Mouse (Mus musculus) forebrain, embryonic 11.5 days (tissue): Measurements from ENCODE around the gene Ptpn13. TPM values are rescaled to one million over a fixed set of nuclear protein-coding genes. Genes with fewer than 3 reads are reported as not detected.

Experiments
- ATAC-seq: fragments of 200-750 bp; cut with Nextera tagmentation; replicated peaks from 2 replicates; pipeline ENCODE4 v1.8.0; 2017; ENCODE audit warnings: moderate TSS enrichment; ENCODE audit not compliant: low FRiP score
- DNase-seq: peaks from one replicate; pipeline ENCODE4 v3.0.0-alpha.2; 2017; ENCODE audit warnings: low spot score
- H3K27ac ChIP-seq: fragments of 300-500 bp; sonication (generic); 2 replicates; pipeline ENCODE4 v1.5.1; 2014; ENCODE audit warnings: low read depth, low read length
- H3K27me3 ChIP-seq: fragments of 300-500 bp; sonication (generic); 2 replicates; pipeline ENCODE4 v1.6.1; 2014; ENCODE audit warnings: mild to moderate bottlenecking, low read length, mixed read lengths; ENCODE audit not compliant: control insufficient read depth, insufficient read depth
- H3K36me3 ChIP-seq: fragments of 300-500 bp; sonication (generic); 2 replicates; pipeline ENCODE4 v1.6.1; 2014; ENCODE audit warnings: mild to moderate bottlenecking, low read length, moderate library complexity, mixed read lengths; ENCODE audit not compliant: control insufficient read depth, insufficient read depth
- H3K4me1 ChIP-seq: fragments of 300-500 bp; sonication (generic); replicated peaks from 2 replicates; pipeline ENCODE4 v1.6.1; 2014; ENCODE audit warnings: low read length, mixed read lengths; ENCODE audit not compliant: control insufficient read depth, insufficient read depth
- H3K4me2 ChIP-seq: fragments of 300-500 bp; sonication (generic); 2 replicates; pipeline ENCODE4 v1.6.1; 2014; ENCODE audit warnings: low read depth, mild to moderate bottlenecking, low read length, moderate library complexity, mixed read lengths; ENCODE audit not compliant: severe bottlenecking
- H3K4me3 ChIP-seq: fragments of 300-500 bp; sonication (generic); 2 replicates; pipeline ENCODE4 v1.5.1; 2014; ENCODE audit warnings: low read depth, low read length
- H3K9ac ChIP-seq: fragments of 300-500 bp; sonication (generic); 2 replicates; pipeline ENCODE4 v1.6.1; 2014; ENCODE audit warnings: low read length
- H3K9me3 ChIP-seq: fragments of 300-500 bp; sonication (generic); 2 replicates; pipeline ENCODE4 v1.6.1; 2016; ENCODE audit warnings: low read length, mixed read lengths; ENCODE audit not compliant: control insufficient read depth
- WGBS: fragments of 180-500 bp; shearing (Covaris S2); extraction: QIAGEN DNeasy Blood & Tissue Kit; methylation state at CpG from one replicate; pipeline ENCODE4 v1.1.7; 2014; 5-methylcytosine and 5-hydroxymethylcytosine counted together
- polyA plus RNA-seq: library from polyadenylated mRNA; unstranded; fragments of >200 nt; fragmentation: Nextera tagmentation; extraction: Ambion mirVana; gene quantifications from 2 replicates; pipeline ENCODE4 v1.2.1, GENCODE M21; 2014

The Ptpn13 gene
- polyA plus RNA-seq, 1 experiment from 2014 or later = 20.3 TPM

- H3K4me2 ChIP-seq = no peak overlapping the region
- DNase-seq = no peak
- H3K9ac ChIP-seq = no peak overlapping the region
- H3K4me1 ChIP-seq = peaks cover 2% of the 10 kb centered on the region; the same call in 1 of the 2 replicates
- WGBS = 69% methylated on average over 6 of the region's 6 CpGs
- no peaks in the 10 kb centered on the region for H3K27me3 ChIP-seq
- ATAC-seq = no peak
- no peaks in the 10 kb centered on the region for H3K9me3 ChIP-seq
- no peaks in the 10 kb centered on the region for H3K36me3 ChIP-seq
- no peak overlapping the region for H3K27ac ChIP-seq
- no peak overlapping the region for H3K4me3 ChIP-seq
Measured at GRCm38 (mm10) chr5:103499305-103499704, 74.3 kb downstream of the Ptpn13 start.

DNA sequence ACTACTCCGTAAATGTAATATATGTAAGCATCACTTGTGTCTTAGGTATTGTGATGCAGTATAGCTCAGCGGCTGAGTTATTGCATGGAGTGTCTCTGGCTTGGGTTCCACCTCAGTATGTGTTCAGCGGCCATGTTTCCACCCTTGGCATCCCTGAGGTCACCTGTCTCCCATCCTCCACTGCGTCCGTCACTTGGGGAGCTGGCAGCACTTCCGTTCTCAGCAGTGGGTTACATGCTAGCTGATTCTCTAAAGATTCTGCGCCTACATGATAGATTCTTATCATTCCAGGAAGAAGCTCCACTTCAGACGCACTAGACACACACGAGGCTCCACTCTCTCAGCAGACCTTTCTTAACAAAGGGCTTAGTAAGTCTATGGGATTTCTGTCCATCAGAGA, 76.1 kb downstream of the Ptpn13 start:
- Histone ChIP-seq H3K4me1 (peaks cover 2% of the 10 kb centered on the region; the same call in 1 of the 2 replicates), H3K4me3 (no peak overlapping the region), H3K4me2 (no peak overlapping the region), H3K27ac (no peak overlapping the region), H3K27me3 (no peaks in the 10 kb centered on the region), H3K36me3 (no peaks in the 10 kb centered on the region), H3K9me3 (no peaks in the 10 kb centered on the region), H3K9ac (no peak overlapping the region)
- WGBS = 92% methylated on average over 9 of the region's 9 CpGs
- ATAC-seq (no peak), DNase-seq (no peak)

DNA sequence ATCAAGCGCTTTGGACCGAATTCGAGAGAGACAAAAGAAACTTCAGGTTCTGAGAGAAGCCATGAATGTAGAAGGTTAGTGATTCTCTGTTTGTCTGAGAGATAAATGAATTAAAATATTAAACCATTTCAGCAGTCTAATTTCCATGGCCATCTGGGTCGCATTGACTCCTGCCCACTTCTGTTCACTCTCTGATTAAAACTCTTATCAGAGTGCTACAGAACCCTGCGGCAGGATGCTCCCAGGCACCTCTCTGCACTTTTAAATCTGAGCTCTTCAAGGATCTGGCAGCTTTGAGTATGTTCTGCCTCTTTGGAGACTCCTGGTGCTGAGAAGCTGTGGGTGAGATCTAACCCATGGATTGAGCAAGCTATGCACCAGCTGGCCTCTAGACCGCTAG, 76.8 kb downstream of the Ptpn13 start:
- H3K9ac ChIP-seq = no peak overlapping the region
- ATAC-seq = no peak
- H3K4me2 ChIP-seq = no peak overlapping the region
- H3K4me3 ChIP-seq = no peak overlapping the region
- no peaks in the 10 kb centered on the region for H3K4me1 ChIP-seq
- H3K36me3 ChIP-seq = no peaks in the 10 kb centered on the region
- no peaks in the 10 kb centered on the region for H3K27me3 ChIP-seq
- no peaks in the 10 kb centered on the region for H3K9me3 ChIP-seq
- no peak overlapping the region for H3K27ac ChIP-seq
- no peak for DNase-seq
- WGBS = 97% methylated on average over 6 of the region's 6 CpGs

- WGBS = 84% methylated on average over 9 of the region's 9 CpGs
- DNase-seq (no peak), ATAC-seq (no peak)
Measured at GRCm38 (mm10) chr5:103513162-103513561, 88.2 kb downstream of the Ptpn13 start.

GRCm38 (mm10) chr5:103514441-103514840, 89.4 kb downstream of the Ptpn13 start:
- no peaks in the 10 kb centered on the region for H3K36me3 ChIP-seq
- no peak overlapping the region for H3K9ac ChIP-seq
- H3K27ac ChIP-seq = no peak overlapping the region
- no peak for ATAC-seq
- no peak overlapping the region for H3K4me3 ChIP-seq
- no peaks in the 10 kb centered on the region for H3K9me3 ChIP-seq
- H3K4me1 ChIP-seq = no peaks in the 10 kb centered on the region
- H3K27me3 ChIP-seq = no peaks in the 10 kb centered on the region
- no peak for DNase-seq
- WGBS = 94% methylated on average over 7 of the region's 7 CpGs
- no peak overlapping the region for H3K4me2 ChIP-seq

More at GRCm38 (mm10) chr5:103513162-103513561, 88.2 kb downstream of the Ptpn13 start:
- no peaks in the 10 kb centered on the region for H3K4me1 ChIP-seq
- H3K27ac ChIP-seq = no peak overlapping the region
- H3K9me3 ChIP-seq = no peaks in the 10 kb centered on the region
- no peak overlapping the region for H3K9ac ChIP-seq
- H3K4me3 ChIP-seq = no peak overlapping the region
- H3K36me3 ChIP-seq = no peaks in the 10 kb centered on the region
- no peaks in the 10 kb centered on the region for H3K27me3 ChIP-seq
- H3K4me2 ChIP-seq = no peak overlapping the region

DNA sequence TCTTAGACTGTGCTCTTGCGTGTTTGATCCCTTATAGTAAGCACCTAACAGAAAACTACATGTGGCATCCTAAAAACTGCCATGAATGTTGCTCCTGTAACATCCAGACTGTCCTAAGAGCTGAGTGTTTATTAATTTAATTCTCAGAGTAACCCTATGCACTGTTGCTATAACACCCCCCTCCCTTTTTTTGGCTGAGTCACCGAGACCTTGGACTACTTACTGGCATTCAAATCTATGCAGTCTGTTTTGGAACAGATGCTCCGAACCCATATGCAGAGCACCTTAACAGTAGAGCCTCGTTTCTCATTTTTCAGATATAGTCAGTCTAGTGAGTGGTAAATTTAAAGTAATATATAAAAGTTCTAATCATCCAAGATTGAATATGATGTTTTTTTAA, 90.9 kb downstream of the Ptpn13 start:
- no peak overlapping the region for H3K27ac ChIP-seq
- H3K36me3 ChIP-seq = no peaks in the 10 kb centered on the region
- no peaks in the 10 kb centered on the region for H3K27me3 ChIP-seq
- WGBS = 91% methylated on average over 4 of the region's 4 CpGs
- no peaks in the 10 kb centered on the region for H3K4me1 ChIP-seq
- ATAC-seq (no peak), DNase-seq (no peak)
- H3K9ac ChIP-seq = no peak overlapping the region
- no peaks in the 10 kb centered on the region for H3K9me3 ChIP-seq
- H3K4me3 ChIP-seq = no peak overlapping the region
- H3K4me2 ChIP-seq = no peak overlapping the region

DNA sequence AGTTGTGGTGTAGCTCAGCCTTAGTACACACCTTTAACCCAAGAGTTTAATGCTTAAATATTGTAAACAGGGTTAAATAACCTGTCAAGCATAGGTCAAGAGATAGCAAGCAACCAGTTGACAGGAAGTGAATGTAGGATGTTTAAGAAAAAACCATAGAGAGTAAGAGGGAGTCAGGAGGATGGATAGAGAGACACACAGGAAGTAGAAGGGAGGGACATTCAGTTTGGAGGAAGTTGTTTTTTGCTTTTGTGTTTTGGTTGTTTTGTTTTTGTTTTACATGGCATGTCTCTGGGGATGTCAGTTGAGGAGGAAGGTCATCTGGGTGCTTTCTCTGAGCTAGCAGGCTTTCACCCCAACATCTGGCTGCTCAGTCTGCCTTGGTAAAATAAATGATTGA, 91.6 kb downstream of the Ptpn13 start:
- DNase-seq = no peak
- Histone ChIP-seq H3K36me3 (no peaks in the 10 kb centered on the region), H3K4me3 (no peak overlapping the region), H3K9ac (no peak overlapping the region), H3K9me3 (no peaks in the 10 kb centered on the region), H3K4me2 (no peak overlapping the region), H3K27me3 (no peaks in the 10 kb centered on the region), H3K27ac (no peak overlapping the region), H3K4me1 (no peaks in the 10 kb centered on the region)
- ATAC-seq = no peak

DNA sequence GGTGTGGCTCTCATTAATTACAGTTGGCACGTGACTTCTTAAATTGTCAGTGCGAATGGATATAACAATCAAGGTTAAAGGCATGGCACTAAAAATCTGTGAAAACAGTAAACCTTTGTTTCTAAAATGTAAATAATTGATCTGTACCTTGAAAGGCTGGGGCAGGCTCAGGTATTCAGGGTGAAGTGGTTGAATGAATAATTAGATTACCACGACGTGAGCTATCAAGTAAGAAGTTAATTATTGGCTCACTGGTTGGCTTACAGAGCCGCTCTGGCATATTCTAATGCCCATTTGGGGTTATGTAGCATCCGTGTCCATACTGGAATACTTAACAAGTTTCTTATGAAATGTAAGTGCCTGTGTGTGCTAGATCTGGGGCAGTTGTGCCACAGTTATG, 92.6 kb downstream of the Ptpn13 start:
- no peak overlapping the region for H3K9ac ChIP-seq
- H3K27me3 ChIP-seq = no peaks in the 10 kb centered on the region
- 74% methylated on average over 6 of the region's 6 CpGs for WGBS
- no peak overlapping the region for H3K4me3 ChIP-seq
- H3K36me3 ChIP-seq = no peaks in the 10 kb centered on the region
- H3K4me1 ChIP-seq = no peaks in the 10 kb centered on the region
- DNase-seq (no peak), ATAC-seq (no peak)
- no peak overlapping the region for H3K4me2 ChIP-seq
- H3K9me3 ChIP-seq = no peaks in the 10 kb centered on the region
- no peak overlapping the region for H3K27ac ChIP-seq

GRCm38 (mm10) chr5:103518797-103519468, 93.9 kb downstream of the Ptpn13 start:
- DNase-seq (no peak), ATAC-seq (no peak)
- Histone ChIP-seq H3K4me2 (no peak overlapping the region), H3K36me3 (no peaks in the 10 kb centered on the region), H3K4me1 (no peaks in the 10 kb centered on the region), H3K27me3 (no peaks in the 10 kb centered on the region), H3K27ac (no peak overlapping the region), H3K9ac (no peak overlapping the region), H3K9me3 (no peaks in the 10 kb centered on the region), H3K4me3 (no peak overlapping the region)
- 91% methylated on average over 14 of the region's 14 CpGs for WGBS
